Mouse (Mus musculus): Measurements from ENCODE around the gene Rnf220. TPM values are rescaled to one million over a fixed set of nuclear protein-coding genes. Genes with fewer than 3 reads are reported as not detected.

The Rnf220 gene
- polyA plus RNA-seq, 1 experiment from 2014 or later = 137 TPM

GRCm38 (mm10) chr4:117367365-117367764, 129.5 kb downstream of the Rnf220 start:
- ATAC-seq = no peak
- Histone ChIP-seq H3K36me3 (ENCODE audit: control insufficient read depth, insufficient read depth, low read length) (no peaks in the 10 kb centered on the region), H3K27me3 (ENCODE audit: control insufficient read depth, insufficient read depth, low read depth, low read length) (peaks cover 42% of the 10 kb centered on the region), H3K27ac (ENCODE audit: low read length) (no peak overlapping the region), H3K4me2 (ENCODE audit: low read length) (no peak overlapping the region), H3K9me3 (replicated peaks; ENCODE audit: control insufficient read depth, low read length, poor library complexity, severe bottlenecking) (no peaks in the 10 kb centered on the region), H3K4me3 (ENCODE audit: low read depth, low read length) (no peak overlapping the region), H3K9ac (ENCODE audit: low read depth, low read length) (no peak overlapping the region), H3K4me1 (ENCODE audit: control insufficient read depth, insufficient read depth, low read length) (peaks cover under 1% of the 10 kb centered on the region; the same call in 1 of the 2 replicates)
- WGBS = 71% methylated on average over 19 of the region's 19 CpGs

DNA sequence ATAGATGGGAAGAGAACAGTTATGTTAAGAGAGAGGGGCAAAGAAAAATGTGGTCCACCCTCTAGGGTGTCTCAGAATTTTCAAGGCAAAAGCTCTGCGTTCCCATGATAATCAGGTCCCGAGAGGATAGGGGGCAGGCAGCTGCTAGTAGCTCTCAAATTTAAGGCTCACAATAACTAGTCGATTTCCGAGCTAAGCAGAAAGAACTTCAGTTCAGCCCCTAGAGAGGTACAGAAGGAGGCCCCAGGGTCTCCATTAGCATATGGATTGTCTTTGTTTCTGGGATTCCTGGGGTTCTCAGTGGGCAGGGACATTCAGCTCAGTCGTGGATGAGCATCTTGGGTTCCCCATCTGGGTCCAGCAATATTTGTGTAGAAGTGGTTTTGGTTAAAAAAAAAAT, 134.8 kb downstream of the Rnf220 start:
- Histone ChIP-seq H3K9me3 (replicated peaks; ENCODE audit: control insufficient read depth, low read length, poor library complexity, severe bottlenecking) (no peaks in the 10 kb centered on the region), H3K27me3 (ENCODE audit: control insufficient read depth, insufficient read depth, low read depth, low read length) (peaks cover 29% of the 10 kb centered on the region), H3K36me3 (ENCODE audit: control insufficient read depth, insufficient read depth, low read length) (no peaks in the 10 kb centered on the region), H3K4me2 (ENCODE audit: low read length) (no peak overlapping the region), H3K4me1 (ENCODE audit: control insufficient read depth, insufficient read depth, low read length) (peaks cover 17% of the 10 kb centered on the region), H3K9ac (ENCODE audit: low read depth, low read length) (no peak overlapping the region), H3K27ac (ENCODE audit: low read length) (no peak overlapping the region), H3K4me3 (ENCODE audit: low read depth, low read length) (no peak overlapping the region)
- 10% methylated on average over 5 of the region's 5 CpGs for WGBS
- no peak for ATAC-seq

DNA sequence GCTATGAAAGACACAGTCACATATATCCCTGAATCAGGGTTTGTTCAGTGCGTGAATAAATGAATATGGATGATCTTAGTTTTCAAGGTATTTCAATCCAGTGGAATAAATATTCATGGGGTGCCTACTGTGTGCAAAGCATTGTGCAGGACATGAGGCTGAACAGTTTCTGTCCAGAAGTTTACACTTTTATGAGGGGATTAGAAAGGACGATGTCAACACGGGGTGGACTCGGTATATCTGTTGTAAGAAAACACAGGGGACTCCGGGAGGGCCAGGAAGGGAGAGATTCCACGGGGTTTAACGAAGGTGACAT, 135.3 kb downstream of the Rnf220 start:
- no peak overlapping the region for H3K27ac ChIP-seq (ENCODE audit: low read length)
- peaks cover 17% of the 10 kb centered on the region for H3K4me1 ChIP-seq (ENCODE audit: control insufficient read depth, insufficient read depth, low read length)
- H3K4me2 ChIP-seq (ENCODE audit: low read length) = no peak overlapping the region
- no peak overlapping the region for H3K4me3 ChIP-seq (ENCODE audit: low read depth, low read length)
- no peak overlapping the region for H3K9ac ChIP-seq (ENCODE audit: low read depth, low read length)
- 0 out of 2 replicates have a peak, but pooled peaks have one; percentile 26 for ATAC-seq
- no peaks in the 10 kb centered on the region for H3K36me3 ChIP-seq (ENCODE audit: control insufficient read depth, insufficient read depth, low read length)
- WGBS = 4% methylated on average over 7 of the region's 7 CpGs
- H3K9me3 ChIP-seq (replicated peaks; ENCODE audit: control insufficient read depth, low read length, poor library complexity, severe bottlenecking) = no peaks in the 10 kb centered on the region
- H3K27me3 ChIP-seq (ENCODE audit: control insufficient read depth, insufficient read depth, low read depth, low read length) = peaks cover 32% of the 10 kb centered on the region

- Histone ChIP-seq H3K4me3 (ENCODE audit: low read depth, low read length) (no peak overlapping the region), H3K4me2 (ENCODE audit: low read length) (no peak overlapping the region), H3K4me1 (ENCODE audit: control insufficient read depth, insufficient read depth, low read length) (peaks cover 17% of the 10 kb centered on the region), H3K27me3 (ENCODE audit: control insufficient read depth, insufficient read depth, low read depth, low read length) (peaks cover 32% of the 10 kb centered on the region), H3K27ac (ENCODE audit: low read length) (no peak overlapping the region), H3K36me3 (ENCODE audit: control insufficient read depth, insufficient read depth, low read length) (no peaks in the 10 kb centered on the region), H3K9me3 (replicated peaks; ENCODE audit: control insufficient read depth, low read length, poor library complexity, severe bottlenecking) (no peaks in the 10 kb centered on the region), H3K9ac (ENCODE audit: low read depth, low read length) (no peak overlapping the region)
- ATAC-seq = peak; percentile 49; the same call in 1 of the 2 replicates
- WGBS = 29% methylated on average over 16 of the region's 16 CpGs
Measured at GRCm38 (mm10) chr4:117360713-117361557, 135.9 kb downstream of the Rnf220 start.

DNA sequence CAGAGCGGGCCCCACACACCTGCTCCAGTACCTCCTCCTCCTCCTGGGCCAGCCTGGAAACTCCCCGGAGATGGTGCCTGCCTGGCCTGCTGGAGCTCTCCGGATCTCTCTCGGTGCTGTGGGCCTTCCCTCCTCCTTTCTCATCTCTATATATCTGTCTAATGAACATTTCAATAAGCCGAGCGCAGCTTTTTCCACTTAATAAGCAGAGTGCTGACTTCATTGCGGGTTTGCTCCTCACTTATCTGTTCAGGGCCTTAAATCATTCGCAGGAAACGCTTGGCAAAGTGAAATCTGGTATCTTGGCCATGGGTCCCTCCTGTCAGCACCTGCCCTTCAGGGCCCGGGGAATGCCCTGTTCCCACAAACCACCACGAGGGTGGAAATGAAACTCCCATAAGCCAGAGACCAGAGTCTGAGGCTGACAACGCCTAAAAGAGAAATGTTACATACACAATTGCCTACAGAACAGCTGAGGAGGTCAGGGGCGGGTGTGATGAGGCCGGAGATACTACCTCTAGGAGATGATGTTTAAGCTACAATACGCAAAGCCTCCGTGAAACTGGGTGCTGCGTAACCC, 137.0 kb downstream of the Rnf220 start:
- H3K27ac ChIP-seq (ENCODE audit: low read length) = no peak overlapping the region
- H3K36me3 ChIP-seq (ENCODE audit: control insufficient read depth, insufficient read depth, low read length) = no peaks in the 10 kb centered on the region
- H3K4me1 ChIP-seq (ENCODE audit: control insufficient read depth, insufficient read depth, low read length) = peaks cover 17% of the 10 kb centered on the region
- H3K9ac ChIP-seq (ENCODE audit: low read depth, low read length) = no peak overlapping the region
- no peaks in the 10 kb centered on the region for H3K9me3 ChIP-seq (replicated peaks; ENCODE audit: control insufficient read depth, low read length, poor library complexity, severe bottlenecking)
- H3K27me3 ChIP-seq (ENCODE audit: control insufficient read depth, insufficient read depth, low read depth, low read length) = peaks cover 32% of the 10 kb centered on the region
- H3K4me3 ChIP-seq (ENCODE audit: low read depth, low read length) = no peak overlapping the region
- 82% methylated on average over 17 of the region's 17 CpGs for WGBS
- ATAC-seq = no peak
- no peak overlapping the region for H3K4me2 ChIP-seq (ENCODE audit: low read length)

- ATAC-seq = no peak
- Histone ChIP-seq H3K4me3 (ENCODE audit: low read depth, low read length) (no peak overlapping the region), H3K27ac (ENCODE audit: low read length) (no peak overlapping the region), H3K9ac (ENCODE audit: low read depth, low read length) (no peak overlapping the region), H3K36me3 (ENCODE audit: control insufficient read depth, insufficient read depth, low read length) (no peaks in the 10 kb centered on the region), H3K4me2 (ENCODE audit: low read length) (no peak overlapping the region), H3K27me3 (ENCODE audit: control insufficient read depth, insufficient read depth, low read depth, low read length) (peaks cover 26% of the 10 kb centered on the region), H3K4me1 (ENCODE audit: control insufficient read depth, insufficient read depth, low read length) (peaks cover 17% of the 10 kb centered on the region), H3K9me3 (replicated peaks; ENCODE audit: control insufficient read depth, low read length, poor library complexity, severe bottlenecking) (no peaks in the 10 kb centered on the region)
- 66% methylated on average over 7 of the region's 7 CpGs for WGBS
Measured at GRCm38 (mm10) chr4:117357917-117358316, 138.9 kb downstream of the Rnf220 start.

DNA sequence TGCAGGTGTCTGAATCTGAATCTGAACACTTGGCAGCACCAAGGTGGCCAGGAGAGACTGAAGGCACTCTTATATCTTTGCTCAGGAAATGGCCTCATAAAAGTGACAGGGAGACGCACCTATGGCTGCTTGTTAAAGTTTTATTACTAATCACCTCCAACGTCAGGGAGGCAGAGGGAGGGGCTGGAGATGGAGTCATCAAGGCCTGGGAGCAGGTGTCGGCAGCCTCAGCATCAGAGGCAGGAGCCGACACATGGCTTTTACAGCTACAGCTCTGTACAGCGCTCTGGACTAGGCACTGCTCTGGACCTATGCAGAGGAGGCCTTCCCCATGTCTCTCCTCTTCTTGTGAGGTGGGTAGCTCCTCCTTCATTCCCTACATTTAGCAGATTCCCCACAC, 139.7 kb downstream of the Rnf220 start:
- peaks cover 24% of the 10 kb centered on the region for H3K27me3 ChIP-seq (ENCODE audit: control insufficient read depth, insufficient read depth, low read depth, low read length)
- H3K4me1 ChIP-seq (ENCODE audit: control insufficient read depth, insufficient read depth, low read length) = peaks cover 13% of the 10 kb centered on the region
- no peaks in the 10 kb centered on the region for H3K36me3 ChIP-seq (ENCODE audit: control insufficient read depth, insufficient read depth, low read length)
- H3K4me3 ChIP-seq (ENCODE audit: low read depth, low read length) = no peak overlapping the region
- no peak overlapping the region for H3K27ac ChIP-seq (ENCODE audit: low read length)
- WGBS = 73% methylated on average over 5 of the region's 5 CpGs
- ATAC-seq = no peak
- no peak overlapping the region for H3K4me2 ChIP-seq (ENCODE audit: low read length)
- no peak overlapping the region for H3K9ac ChIP-seq (ENCODE audit: low read depth, low read length)
- H3K9me3 ChIP-seq (replicated peaks; ENCODE audit: control insufficient read depth, low read length, poor library complexity, severe bottlenecking) = no peaks in the 10 kb centered on the region

- Histone ChIP-seq H3K4me2 (ENCODE audit: low read length) (no peak overlapping the region), H3K36me3 (ENCODE audit: control insufficient read depth, insufficient read depth, low read length) (no peaks in the 10 kb centered on the region), H3K4me3 (ENCODE audit: low read depth, low read length) (no peak overlapping the region), H3K9ac (ENCODE audit: low read depth, low read length) (no peak overlapping the region), H3K9me3 (replicated peaks; ENCODE audit: control insufficient read depth, low read length, poor library complexity, severe bottlenecking) (no peaks in the 10 kb centered on the region), H3K27me3 (ENCODE audit: control insufficient read depth, insufficient read depth, low read depth, low read length) (peaks cover 24% of the 10 kb centered on the region), H3K4me1 (ENCODE audit: control insufficient read depth, insufficient read depth, low read length) (peaks cover 6% of the 10 kb centered on the region), H3K27ac (ENCODE audit: low read length) (no peak overlapping the region)
- 81% methylated on average over 2 of the region's 2 CpGs for WGBS
- ATAC-seq = no peak
Measured at GRCm38 (mm10) chr4:117356223-117356622, 140.6 kb downstream of the Rnf220 start.

- 73% methylated on average over 6 of the region's 6 CpGs for WGBS
- no peak overlapping the region for H3K4me3 ChIP-seq (ENCODE audit: low read depth, low read length)
- H3K9me3 ChIP-seq (replicated peaks; ENCODE audit: control insufficient read depth, low read length, poor library complexity, severe bottlenecking) = no peaks in the 10 kb centered on the region
- peaks cover 23% of the 10 kb centered on the region for H3K27me3 ChIP-seq (ENCODE audit: control insufficient read depth, insufficient read depth, low read depth, low read length)
- H3K36me3 ChIP-seq (ENCODE audit: control insufficient read depth, insufficient read depth, low read length) = no peaks in the 10 kb centered on the region
- no peak for ATAC-seq
- H3K4me1 ChIP-seq (ENCODE audit: control insufficient read depth, insufficient read depth, low read length) = 0 out of 2 replicates have a peak, but pooled peaks cover 4% of the 10 kb centered on the region
- no peak overlapping the region for H3K27ac ChIP-seq (ENCODE audit: low read length)
- no peak overlapping the region for H3K9ac ChIP-seq (ENCODE audit: low read depth, low read length)
- H3K4me2 ChIP-seq (ENCODE audit: low read length) = no peak overlapping the region
Measured at GRCm38 (mm10) chr4:117354651-117355050, 142.2 kb downstream of the Rnf220 start.
